Mouse (Mus musculus) cerebellum, adult 2 months (tissue): ENCODE results near the gene Atg9b.

ENCODE experiments used
- CTCF ChIP-seq: fragments of 200-500 bp; IDR thresholded peaks from 2 replicates; pipeline ENCODE4 v1.5.1; 2011; ENCODE audit warnings: low read depth, mild to moderate bottlenecking, control low read depth, low read length, moderate library complexity, borderline replicate concordance; ENCODE audit not compliant: insufficient read depth
- POLR2A ChIP-seq: fragments of 200-500 bp; IDR thresholded peaks from 2 replicates; pipeline ENCODE4 v1.6.1; 2011; ENCODE audit warnings: low read length, control low read depth, borderline replicate concordance; ENCODE audit not compliant: insufficient read depth

- no peak for TF ChIP-seq CTCF
- TF ChIP-seq POLR2A = no peak
These were observed 48.6 kb downstream of the Atg9b start for GRCm38 (mm10) chr5:24343379-24343778.
